Mouse (Mus musculus) neural tube, embryonic 14.5 days (tissue): ENCODE measurements around the gene Arid5b. TPM values are rescaled to one million over a fixed set of nuclear protein-coding genes. Genes with fewer than 3 reads are reported as not detected.
A peak's percentile ranks its signal among the peaks of the same experiment; 100 is the strongest.

ENCODE experiments used
- ATAC-seq: fragments of 200-750 bp; cut with Nextera tagmentation; 2 replicates; pipeline ENCODE4 v1.8.0; 2017; ENCODE audit warnings: low read depth, mild to moderate bottlenecking, moderate TSS enrichment, moderate library complexity
- H3K27ac ChIP-seq: fragments of 300-500 bp; sonication (generic); 2 replicates; pipeline ENCODE4 v1.5.1; 2014; ENCODE audit warnings: low read depth, mild to moderate bottlenecking, control low read depth, low read length, moderate library complexity, mixed read lengths
- H3K27me3 ChIP-seq: fragments of 300-500 bp; sonication (generic); 2 replicates; pipeline ENCODE4 v1.6.1; 2014; ENCODE audit warnings: low read length; ENCODE audit not compliant: control insufficient read depth, insufficient read depth
- H3K36me3 ChIP-seq: fragments of 300-500 bp; sonication (generic); 2 replicates; pipeline ENCODE4 v1.6.1; 2014; ENCODE audit warnings: low read length, mixed read lengths; ENCODE audit not compliant: control insufficient read depth, insufficient read depth
- H3K4me1 ChIP-seq: fragments of 300-500 bp; sonication (generic); 2 replicates; pipeline ENCODE4 v1.6.1; 2014; ENCODE audit warnings: low read length; ENCODE audit not compliant: control insufficient read depth, insufficient read depth
- H3K4me2 ChIP-seq: fragments of 300-500 bp; sonication (generic); 2 replicates; pipeline ENCODE4 v1.6.1; 2014; ENCODE audit warnings: mild to moderate bottlenecking, low read depth, low read length, control low read depth
- H3K4me3 ChIP-seq: fragments of 300-500 bp; sonication (generic); 2 replicates; pipeline ENCODE4 v1.5.1; 2014; ENCODE audit warnings: low read depth, low read length, control low read depth, mixed read lengths
- H3K9ac ChIP-seq: fragments of 300-500 bp; sonication (generic); replicated peaks from 2 replicates; pipeline ENCODE4 v1.6.1; 2014; ENCODE audit warnings: low read depth, mild to moderate bottlenecking, control low read depth, low read length, mixed read lengths
- H3K9me3 ChIP-seq: fragments of 300-500 bp; sonication (generic); 2 replicates; pipeline ENCODE4 v1.6.1; 2016; ENCODE audit warnings: low read length; ENCODE audit not compliant: control insufficient read depth
- WGBS: fragments of 180-500 bp; shearing (Covaris S2); extraction: QIAGEN DNeasy Blood & Tissue Kit; methylation state at CpG from one replicate; pipeline ENCODE4 v1.1.7; 2014; 5-methylcytosine and 5-hydroxymethylcytosine counted together
- polyA plus RNA-seq: library from polyadenylated mRNA; unstranded; fragments of >200 nt; fragmentation: Nextera tagmentation; extraction: Ambion mirVana; gene quantifications from 2 replicates; pipeline ENCODE4 v1.2.1, GENCODE M21; 2014

Gene Arid5b
- polyA plus RNA-seq, 1 experiment from 2014 or later: 26.2 TPM

DNA sequence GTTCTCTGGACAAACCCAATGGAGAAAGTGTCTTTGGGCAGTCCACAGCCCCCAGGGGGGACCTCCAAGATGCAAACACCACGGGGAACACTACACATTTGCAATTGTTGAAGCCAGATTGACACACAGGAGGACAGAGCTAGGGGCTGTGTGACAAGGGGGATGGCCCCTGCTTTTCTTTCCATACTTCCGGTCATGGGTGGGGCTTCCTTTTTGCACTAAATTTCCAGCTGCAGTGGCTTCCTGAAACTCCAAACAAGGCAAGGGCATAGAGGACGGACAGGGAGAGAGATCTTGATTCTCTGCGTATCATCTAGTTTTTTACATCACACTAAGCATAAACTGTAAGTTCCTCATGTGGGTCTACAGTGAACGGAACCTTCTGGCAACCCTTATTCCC, 210.6 kb downstream of the Arid5b start:
- no peak for ATAC-seq
- no peak overlapping the region for H3K27ac ChIP-seq
- H3K9me3 ChIP-seq: no peaks in the 10 kb centered on the region
- no peaks in the 10 kb centered on the region for H3K27me3 ChIP-seq
- no peak overlapping the region for H3K4me3 ChIP-seq
- no peak overlapping the region for H3K9ac ChIP-seq
- peaks cover 7% of the 10 kb centered on the region; the same call in 1 of the 2 replicates for H3K4me1 ChIP-seq
- no peaks in the 10 kb centered on the region for H3K36me3 ChIP-seq
- 83% methylated on average over 5 of the region's 5 CpGs for WGBS
- no peak overlapping the region for H3K4me2 ChIP-seq

DNA sequence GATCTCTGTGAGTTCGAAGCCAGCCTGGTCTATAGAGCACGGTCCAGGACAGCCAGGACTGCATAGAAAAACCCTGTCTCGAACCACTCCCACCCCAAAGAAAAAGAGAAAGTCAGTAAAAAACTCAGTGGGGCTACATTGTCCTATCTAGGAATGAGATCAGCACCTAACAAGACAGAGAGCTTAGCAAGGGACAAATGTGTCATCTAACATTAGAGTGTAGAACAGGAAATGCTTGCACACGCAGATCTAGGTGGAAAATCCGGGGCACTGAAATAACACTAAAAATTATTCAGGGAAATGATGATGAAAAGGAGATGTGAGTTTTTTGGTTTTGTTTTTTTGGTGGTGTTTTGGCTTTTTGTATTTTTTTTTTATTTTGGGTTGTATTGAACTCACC, 212.4 kb downstream of the Arid5b start:
- H3K4me3 ChIP-seq: no peak overlapping the region
- no peak overlapping the region for H3K9ac ChIP-seq
- WGBS: 97% methylated on average over 5 of the region's 5 CpGs
- no peak overlapping the region for H3K4me2 ChIP-seq
- no peak for ATAC-seq
- no peaks in the 10 kb centered on the region for H3K27me3 ChIP-seq
- H3K4me1 ChIP-seq: peaks cover 8% of the 10 kb centered on the region; the same call in 1 of the 2 replicates
- no peaks in the 10 kb centered on the region for H3K36me3 ChIP-seq
- H3K9me3 ChIP-seq: no peaks in the 10 kb centered on the region
- H3K27ac ChIP-seq: no peak overlapping the region

DNA sequence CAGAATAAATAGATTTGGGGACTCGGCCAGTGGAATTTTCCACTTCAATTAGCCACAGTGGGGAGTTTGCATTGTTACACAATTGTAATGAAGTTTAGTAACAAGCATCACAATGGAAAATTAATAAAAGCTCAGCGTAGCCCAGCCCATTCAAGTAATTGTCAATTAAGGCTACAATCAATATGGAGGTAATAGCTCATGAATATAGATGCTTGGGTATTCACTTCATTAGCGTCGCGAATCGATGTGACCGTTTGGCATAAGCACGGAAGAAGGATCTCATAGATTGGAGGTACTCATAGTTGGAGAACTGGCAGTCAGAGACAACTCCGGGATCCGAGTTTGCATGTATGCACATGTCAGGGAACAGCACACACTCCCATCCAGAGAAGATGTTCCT, 214.0 kb downstream of the Arid5b start:
- ATAC-seq: no peak
- Histone ChIP-seq H3K4me1 (peaks cover 18% of the 10 kb centered on the region; the same call in 1 of the 2 replicates), H3K4me3 (no peak overlapping the region), H3K9me3 (no peaks in the 10 kb centered on the region), H3K36me3 (no peaks in the 10 kb centered on the region), H3K27ac (no peak overlapping the region), H3K27me3 (no peaks in the 10 kb centered on the region), H3K9ac (no peak overlapping the region), H3K4me2 (no peak overlapping the region; the same call in 1 of the 2 replicates)
- 26% methylated on average over 10 of the region's 10 CpGs for WGBS

DNA sequence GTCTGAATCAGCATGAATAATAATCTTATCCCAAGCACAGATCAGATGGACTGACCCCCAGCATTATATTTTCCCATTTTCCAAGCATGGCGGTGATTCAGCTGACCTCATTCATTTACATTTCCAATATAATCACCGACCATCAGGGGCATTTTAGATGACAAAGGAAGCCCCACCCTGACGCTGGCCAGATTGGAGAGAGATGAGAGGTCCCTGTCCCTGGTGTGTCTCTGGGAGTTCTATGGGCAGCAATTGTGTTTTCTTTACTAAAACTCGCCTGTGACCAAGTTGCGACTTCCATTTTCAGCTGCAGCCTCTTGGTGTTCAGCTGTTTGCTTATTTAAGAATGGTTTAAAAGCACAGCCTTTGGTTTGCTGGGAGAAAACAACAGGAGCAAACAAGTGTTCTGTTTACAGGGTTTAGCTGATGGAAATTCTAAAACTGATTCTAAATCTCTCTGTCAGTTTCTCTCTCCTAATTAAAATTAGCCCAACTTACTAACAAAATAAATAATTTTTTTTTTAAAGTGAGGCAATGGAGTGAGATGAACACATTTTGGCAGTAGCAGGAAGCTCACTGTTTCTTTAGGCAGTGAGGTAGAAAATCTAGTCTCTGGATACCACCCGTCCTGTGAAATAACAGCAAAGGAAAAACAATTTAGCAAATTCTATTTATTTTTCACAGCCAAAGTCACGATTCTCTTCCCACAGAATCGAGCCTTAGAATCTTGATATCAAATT, 214.6 kb downstream of the Arid5b start:
- Histone ChIP-seq H3K9me3 (no peaks in the 10 kb centered on the region), H3K27me3 (no peaks in the 10 kb centered on the region), H3K9ac (no peak overlapping the region), H3K4me1 (peaks cover 18% of the 10 kb centered on the region; the same call in 1 of the 2 replicates), H3K4me2 (no peak overlapping the region), H3K36me3 (no peaks in the 10 kb centered on the region), H3K27ac (no peak overlapping the region), H3K4me3 (no peak overlapping the region)
- WGBS: 29% methylated on average over 8 of the region's 8 CpGs
- no peak for ATAC-seq

DNA sequence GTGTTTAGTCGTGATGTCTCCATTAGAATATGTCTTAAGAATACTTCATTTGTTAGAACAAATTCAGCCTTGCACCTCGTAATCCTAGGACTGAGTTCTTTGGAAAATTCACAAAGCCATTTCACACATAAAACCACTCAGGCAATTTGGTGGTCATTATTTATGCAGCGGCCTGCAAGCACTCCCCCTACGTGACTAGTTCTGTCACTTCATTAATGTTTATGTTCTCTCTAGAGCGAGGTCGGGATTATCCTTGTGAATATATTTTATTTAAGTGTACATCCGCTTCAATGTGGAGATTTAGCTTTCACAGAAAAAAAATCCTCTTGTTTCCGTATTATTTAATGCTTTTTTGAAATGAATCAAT, 217.3 kb downstream of the Arid5b start:
- H3K4me2 ChIP-seq: no peak overlapping the region
- ATAC-seq: no peak
- no peaks in the 10 kb centered on the region for H3K36me3 ChIP-seq
- H3K27ac ChIP-seq: peak overlapping the region; percentile 36; the same call in 1 of the 2 replicates
- H3K9me3 ChIP-seq: no peaks in the 10 kb centered on the region
- H3K4me3 ChIP-seq: no peak overlapping the region
- peaks cover 18% of the 10 kb centered on the region; the same call in 1 of the 2 replicates for H3K4me1 ChIP-seq
- 24% methylated on average over 8 of the region's 8 CpGs for WGBS
- no peaks in the 10 kb centered on the region for H3K27me3 ChIP-seq
- no peak overlapping the region for H3K9ac ChIP-seq

DNA sequence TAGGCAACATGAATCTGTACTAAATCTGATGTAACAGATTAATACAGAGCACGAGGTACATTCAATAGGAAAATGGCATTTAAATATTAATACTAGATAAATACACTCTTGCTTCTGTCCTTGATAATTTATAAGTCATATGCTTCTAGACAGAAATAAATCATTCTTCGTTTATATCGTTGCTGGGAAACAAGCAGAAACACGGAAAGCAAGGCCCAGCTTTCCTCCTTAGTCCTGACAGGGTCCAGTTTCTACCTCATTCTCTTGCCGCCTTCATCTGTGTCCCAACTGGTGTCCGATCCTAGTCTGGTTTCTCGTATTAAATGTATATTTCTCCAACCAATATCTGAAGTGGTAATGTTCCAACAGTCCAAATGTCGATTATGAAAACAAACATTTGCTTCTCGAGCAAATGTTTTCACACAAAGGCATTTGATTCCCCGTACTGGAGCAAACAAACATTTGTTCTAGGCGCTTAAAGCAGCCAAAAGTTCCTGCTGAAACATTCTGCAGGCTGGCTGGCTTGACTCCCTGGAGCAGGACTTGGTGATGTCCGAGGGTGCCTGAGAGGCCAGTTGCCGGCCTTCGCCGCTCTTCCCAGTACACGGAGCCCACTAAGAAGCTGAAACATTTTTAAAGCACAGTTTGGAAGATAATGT, 217.8 kb downstream of the Arid5b start:
- ATAC-seq: no peak
- Histone ChIP-seq H3K4me1 (peaks cover 18% of the 10 kb centered on the region; the same call in 1 of the 2 replicates), H3K4me3 (no peak overlapping the region), H3K4me2 (no peak overlapping the region), H3K27ac (peak overlapping the region; percentile 36; the same call in 1 of the 2 replicates), H3K27me3 (no peaks in the 10 kb centered on the region), H3K36me3 (no peaks in the 10 kb centered on the region), H3K9ac (no peak overlapping the region), H3K9me3 (no peaks in the 10 kb centered on the region)
- WGBS: 44% methylated on average over 16 of the region's 16 CpGs

DNA sequence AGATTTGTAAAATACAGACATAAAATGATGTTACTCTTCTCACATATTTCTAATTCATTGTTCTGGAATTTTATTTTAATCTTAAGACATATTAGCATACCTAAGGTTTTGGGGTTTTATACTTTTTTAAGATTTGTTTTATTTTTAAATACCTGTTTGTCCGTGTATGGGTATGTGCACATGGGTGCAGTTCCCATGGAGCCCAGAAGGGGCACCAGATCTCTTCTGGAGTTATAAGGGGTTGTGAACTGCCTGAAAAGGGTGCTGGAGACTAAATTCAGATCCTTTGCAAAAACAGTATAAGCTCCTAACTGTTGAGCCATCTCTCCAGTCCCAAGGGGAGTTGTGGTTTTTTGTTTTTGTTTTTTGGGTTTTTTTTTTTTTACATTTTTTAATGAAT, 220.2 kb downstream of the Arid5b start:
- H3K4me3 ChIP-seq: no peak overlapping the region
- H3K27me3 ChIP-seq: no peaks in the 10 kb centered on the region
- H3K27ac ChIP-seq: no peak overlapping the region
- no peak overlapping the region for H3K4me2 ChIP-seq
- 100% methylated on average over 1 of the region's 1 CpGs for WGBS
- no peak overlapping the region for H3K9ac ChIP-seq
- no peak for ATAC-seq
- no peaks in the 10 kb centered on the region for H3K9me3 ChIP-seq
- H3K36me3 ChIP-seq: no peaks in the 10 kb centered on the region
- peaks cover 10% of the 10 kb centered on the region; the same call in 1 of the 2 replicates for H3K4me1 ChIP-seq

DNA sequence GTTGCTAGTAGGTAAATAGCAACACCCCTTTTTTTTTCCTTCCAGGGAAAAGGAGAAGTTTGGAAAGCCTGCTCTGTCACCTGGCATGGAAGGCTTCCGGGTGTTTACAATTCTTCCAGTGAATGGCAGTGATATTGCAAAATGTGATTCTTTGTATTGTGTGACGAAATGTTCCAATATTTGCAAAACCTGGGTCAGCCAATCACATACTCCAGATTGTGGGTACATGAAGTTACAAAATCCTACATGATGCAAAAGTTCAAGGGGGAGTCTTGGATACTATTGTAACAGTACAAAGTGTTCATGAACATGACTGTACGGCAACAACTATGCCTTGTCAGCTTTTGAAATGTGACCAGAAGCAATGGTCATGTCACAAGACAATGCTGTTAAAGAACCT, 220.7 kb downstream of the Arid5b start:
- no peak overlapping the region for H3K9ac ChIP-seq
- H3K27me3 ChIP-seq: no peaks in the 10 kb centered on the region
- no peak overlapping the region for H3K27ac ChIP-seq
- no peaks in the 10 kb centered on the region for H3K36me3 ChIP-seq
- H3K4me1 ChIP-seq: peaks cover 10% of the 10 kb centered on the region; the same call in 1 of the 2 replicates
- no peak for ATAC-seq
- no peaks in the 10 kb centered on the region for H3K9me3 ChIP-seq
- 91% methylated on average over 3 of the region's 3 CpGs for WGBS
- H3K4me2 ChIP-seq: no peak overlapping the region
- H3K4me3 ChIP-seq: no peak overlapping the region

DNA sequence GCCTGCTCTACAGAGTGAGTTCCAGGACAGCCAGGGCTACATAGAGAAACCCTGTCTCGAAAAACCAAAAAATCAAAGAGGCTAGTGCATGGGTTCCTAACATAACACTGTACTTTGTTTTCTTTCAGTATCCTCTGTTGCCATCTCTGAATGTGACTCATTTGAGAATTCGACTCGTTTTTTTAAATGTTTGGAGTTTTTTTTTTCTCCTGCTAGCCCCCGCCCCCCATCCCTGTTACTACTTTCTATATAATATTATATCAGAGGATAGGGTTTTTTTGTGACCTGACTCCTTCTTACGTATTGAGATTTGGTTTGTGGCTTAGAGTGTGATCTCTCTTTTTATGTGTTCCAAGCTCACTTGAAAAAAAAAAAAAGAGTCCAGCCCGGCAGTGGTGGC, 223.8 kb downstream of the Arid5b start:
- no peak for ATAC-seq
- Histone ChIP-seq H3K4me3 (no peak overlapping the region), H3K4me1 (no peaks in the 10 kb centered on the region), H3K27me3 (no peaks in the 10 kb centered on the region), H3K27ac (no peak overlapping the region), H3K9me3 (no peaks in the 10 kb centered on the region), H3K36me3 (no peaks in the 10 kb centered on the region), H3K4me2 (no peak overlapping the region), H3K9ac (no peak overlapping the region)
- 88% methylated on average over 6 of the region's 6 CpGs for WGBS
